Mouse (Mus musculus) embryonic facial prominence, embryonic 14.5 days (tissue): ENCODE measurements around the gene Ppp4r4. TPM values are rescaled to one million over a fixed set of nuclear protein-coding genes. Genes with fewer than 3 reads are reported as not detected.
"Not testable (repeated sequence)": the region's sequence is repeated elsewhere in the genome, so short reads cannot be mapped to it uniquely, and the experiment has no call there.

Experiments used
- ATAC-seq: fragments of 200-750 bp; cut with Nextera tagmentation; 2 replicates; pipeline ENCODE4 v1.8.0; 2017; ENCODE audit warnings: low read depth, moderate number of reproducible peaks, moderate TSS enrichment
- DNase-seq: peaks from one replicate; pipeline ENCODE4 v3.0.0-alpha.2; 2015; ENCODE audit warnings: low spot score
- H3K27ac ChIP-seq: fragments of 300-500 bp; sonication (generic); replicated peaks from 2 replicates; pipeline ENCODE4 v1.5.1; 2014; ENCODE audit warnings: low read depth, mild to moderate bottlenecking, low read length, moderate library complexity
- H3K27me3 ChIP-seq: fragments of 300-500 bp; sonication (generic); replicated peaks from 2 replicates; pipeline ENCODE4 v1.6.1; 2014; ENCODE audit warnings: low read length; ENCODE audit not compliant: control insufficient read depth, insufficient read depth
- H3K36me3 ChIP-seq: fragments of 300-500 bp; sonication (generic); 2 replicates; pipeline ENCODE4 v1.6.1; 2014; ENCODE audit warnings: low read length, mixed read lengths; ENCODE audit not compliant: control insufficient read depth, insufficient read depth
- H3K4me1 ChIP-seq: fragments of 300-500 bp; sonication (generic); 2 replicates; pipeline ENCODE4 v1.6.1; 2014; ENCODE audit warnings: antibody characterized with exemption, low read length; ENCODE audit not compliant: control insufficient read depth, insufficient read depth
- H3K4me2 ChIP-seq: fragments of 300-500 bp; sonication (generic); 2 replicates; pipeline ENCODE4 v1.6.1; 2014; ENCODE audit warnings: low read depth, mild to moderate bottlenecking, low read length, moderate library complexity, mixed read lengths
- H3K4me3 ChIP-seq: fragments of 300-500 bp; sonication (generic); 2 replicates; pipeline ENCODE4 v1.5.1; 2014; ENCODE audit warnings: low read depth, mild to moderate bottlenecking, low read length
- H3K9ac ChIP-seq: fragments of 300-500 bp; sonication (generic); 2 replicates; pipeline ENCODE4 v1.6.1; 2014; ENCODE audit warnings: low read depth, mild to moderate bottlenecking, low read length, moderate library complexity, mixed read lengths
- H3K9me3 ChIP-seq: fragments of 300-500 bp; sonication (generic); 2 replicates; pipeline ENCODE4 v1.6.1; 2016; ENCODE audit warnings: low read length; ENCODE audit not compliant: control insufficient read depth
- WGBS: fragments of 180-500 bp; shearing (Covaris S2); extraction: QIAGEN DNeasy Blood & Tissue Kit; methylation state at CpG from one replicate; pipeline ENCODE4 v1.1.7; 2014; 5-methylcytosine and 5-hydroxymethylcytosine counted together
- polyA plus RNA-seq: library from polyadenylated mRNA; unstranded; fragments of >200 nt; fragmentation: Nextera tagmentation; extraction: Ambion mirVana; gene quantifications from 2 replicates; pipeline ENCODE4 v1.2.1, GENCODE M21; 2014

The Ppp4r4 gene
- polyA plus RNA-seq, 1 experiment from 2014 or later = 1.2 TPM

DNA sequence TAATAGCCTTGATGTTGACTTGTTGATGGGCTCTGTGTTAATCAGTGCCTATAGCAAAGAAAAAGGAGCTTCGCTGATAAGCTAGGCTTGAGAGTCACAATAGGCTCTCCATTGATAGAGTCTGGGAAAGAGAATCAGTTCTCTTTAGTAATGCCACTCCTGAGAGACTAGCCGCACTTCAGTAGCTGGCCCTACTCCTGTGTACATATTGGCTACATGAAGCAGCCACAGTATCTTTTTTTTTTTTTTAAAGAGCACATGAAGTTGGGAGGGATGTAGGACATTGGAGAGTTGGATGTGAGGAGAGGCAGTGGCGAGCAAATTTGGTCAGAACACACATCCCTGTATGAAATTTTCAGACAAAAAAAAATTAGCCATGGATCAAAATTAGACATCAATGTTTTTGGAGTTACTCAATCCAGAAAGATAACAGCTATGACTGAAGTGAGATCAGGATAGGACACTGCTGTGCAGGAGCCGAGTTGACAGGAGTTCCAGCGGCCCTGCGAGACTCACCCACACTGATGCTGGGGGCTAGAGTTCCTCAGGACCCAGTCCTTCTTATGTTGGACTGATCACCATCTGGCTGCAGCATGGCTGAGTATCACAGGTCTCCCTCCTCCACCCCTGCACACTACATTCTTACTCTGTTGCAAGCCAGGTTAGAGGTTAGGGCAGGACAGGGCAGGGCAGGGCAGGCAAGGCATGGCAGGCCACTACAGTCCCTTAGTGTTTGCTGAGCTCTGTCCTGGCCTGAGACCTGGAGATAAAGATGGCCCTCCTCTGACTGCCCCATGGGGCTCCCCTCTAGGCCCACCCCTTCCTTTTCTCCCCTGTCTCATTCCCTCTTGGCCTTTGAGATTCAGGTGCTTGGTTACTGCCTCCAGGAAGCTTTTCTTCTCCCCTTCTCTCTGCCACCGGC, 123.3 kb downstream of the Ppp4r4 start:
- DNase-seq = no peak
- H3K27me3 ChIP-seq = no peaks in the 10 kb centered on the region
- H3K27ac ChIP-seq = no peak overlapping the region
- no peak overlapping the region for H3K4me3 ChIP-seq
- no peaks in the 10 kb centered on the region for H3K4me1 ChIP-seq
- ATAC-seq = no peak
- no peak overlapping the region for H3K4me2 ChIP-seq
- H3K9me3 ChIP-seq = no peaks in the 10 kb centered on the region
- WGBS = 78% methylated on average over 7 of the region's 7 CpGs
- no peak overlapping the region for H3K9ac ChIP-seq
- H3K36me3 ChIP-seq = no peaks in the 10 kb centered on the region

DNA sequence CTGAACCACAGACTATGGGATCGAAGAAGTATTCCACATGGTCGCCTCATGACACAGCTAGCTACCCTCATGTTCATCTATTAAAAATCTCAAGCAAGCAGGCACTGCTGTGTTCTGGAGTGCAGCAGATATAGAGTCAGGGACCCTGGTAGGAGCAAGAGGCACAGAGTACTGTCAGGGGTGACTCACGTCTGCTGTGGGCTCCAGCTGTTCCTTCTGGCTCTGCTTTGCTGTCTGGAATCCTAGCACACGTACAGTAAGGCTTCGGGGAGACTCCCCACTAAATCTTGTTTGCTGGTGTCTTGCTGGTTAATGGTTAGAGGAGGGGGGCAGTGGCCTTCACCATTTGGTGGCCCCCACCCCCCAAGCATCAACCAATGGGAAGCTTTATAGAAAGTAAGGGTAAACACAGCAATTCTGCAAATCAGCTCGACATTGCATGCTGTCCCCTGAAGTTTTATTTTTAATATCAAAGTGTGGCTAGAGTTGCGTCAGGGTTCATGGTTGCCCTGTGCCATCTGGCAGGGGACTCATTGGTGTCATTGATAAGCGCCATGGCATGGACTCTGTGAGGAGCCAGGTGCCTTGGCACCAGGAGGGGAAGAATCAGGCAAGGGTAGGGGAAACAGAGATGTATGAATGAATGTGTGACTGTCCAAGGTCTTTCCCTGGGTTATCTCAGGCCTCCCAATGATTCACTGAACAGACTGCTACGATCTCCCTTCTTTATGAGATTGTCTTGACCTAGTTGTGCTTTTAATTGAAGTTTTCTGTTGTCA, 125.0 kb downstream of the Ppp4r4 start, which contains the start of gene Serpina6:
Gene Serpina6, minus strand, starts transcription at position 365 of the 779 bp plus-strand sequence.
- WGBS = 64% methylated on average over 9 of the region's 9 CpGs
- no peak within 1 kb of the TSS for H3K4me3 ChIP-seq

DNA sequence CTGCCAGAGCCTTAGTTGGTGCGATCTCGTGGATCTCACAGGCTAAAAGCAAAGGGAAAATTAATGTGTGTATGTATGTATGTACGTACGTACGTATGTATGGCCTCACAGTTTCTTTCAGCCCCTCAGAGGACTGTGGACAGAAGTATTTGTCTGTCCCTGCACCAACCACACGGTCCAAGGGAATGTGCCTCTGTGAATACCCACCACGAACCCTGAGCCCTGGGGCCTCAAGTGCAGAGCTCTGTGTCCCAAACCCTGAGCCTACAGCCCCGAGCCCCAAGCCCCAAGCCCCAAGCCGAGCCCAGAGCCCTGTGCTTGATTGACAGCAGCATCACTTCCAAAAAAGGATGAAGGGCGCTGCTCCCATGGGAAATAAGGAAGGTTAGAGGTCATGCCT, 125.9 kb downstream of the Ppp4r4 start:
- no peak overlapping the region for H3K4me2 ChIP-seq
- H3K9ac ChIP-seq = no peak overlapping the region
- H3K36me3 ChIP-seq = no peaks in the 10 kb centered on the region
- ATAC-seq = no peak
- no peak for DNase-seq
- H3K27me3 ChIP-seq = no peaks in the 10 kb centered on the region
- H3K9me3 ChIP-seq = no peaks in the 10 kb centered on the region
- no peak overlapping the region for H3K4me3 ChIP-seq
- H3K4me1 ChIP-seq = no peaks in the 10 kb centered on the region
- WGBS = 74% methylated on average over 10 of the region's 10 CpGs
- H3K27ac ChIP-seq = no peak overlapping the region

More for the DNA sequence above, 125.0 kb downstream of the Ppp4r4 start, which contains the start of gene Serpina6:
- H3K36me3 ChIP-seq = no peaks in the 10 kb centered on the region
- no peaks in the 10 kb centered on the region for H3K4me1 ChIP-seq
- no peaks in the 10 kb centered on the region for H3K27me3 ChIP-seq
- H3K9me3 ChIP-seq = no peaks in the 10 kb centered on the region
- DNase-seq (no peak), ATAC-seq (no peak)
- no peak within 1 kb of the TSS for H3K27ac ChIP-seq
- no peak within 1 kb of the TSS for H3K4me2 ChIP-seq
- H3K9ac ChIP-seq = no peak within 1 kb of the TSS

DNA sequence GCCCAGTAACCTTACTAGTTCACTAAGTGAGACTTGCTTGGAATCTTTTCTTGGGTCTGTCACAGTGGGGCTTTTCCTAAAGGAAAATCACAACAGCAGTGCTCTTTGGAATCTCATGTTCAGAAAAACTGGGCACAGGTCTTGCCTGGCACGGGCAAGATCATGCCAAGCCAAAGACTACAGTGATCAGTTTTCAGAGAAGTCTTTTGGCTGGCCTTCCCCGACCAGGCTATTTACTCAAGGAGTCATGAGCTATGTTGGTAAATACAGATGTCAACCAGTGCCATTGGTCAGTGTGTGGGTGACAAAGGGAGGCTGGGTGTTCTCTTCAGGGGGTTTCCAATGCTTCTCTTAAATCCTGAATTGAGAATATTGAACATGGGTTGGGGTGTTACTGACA, 127.1 kb downstream of the Ppp4r4 start:
- H3K4me2 ChIP-seq = no peak overlapping the region

DNA sequence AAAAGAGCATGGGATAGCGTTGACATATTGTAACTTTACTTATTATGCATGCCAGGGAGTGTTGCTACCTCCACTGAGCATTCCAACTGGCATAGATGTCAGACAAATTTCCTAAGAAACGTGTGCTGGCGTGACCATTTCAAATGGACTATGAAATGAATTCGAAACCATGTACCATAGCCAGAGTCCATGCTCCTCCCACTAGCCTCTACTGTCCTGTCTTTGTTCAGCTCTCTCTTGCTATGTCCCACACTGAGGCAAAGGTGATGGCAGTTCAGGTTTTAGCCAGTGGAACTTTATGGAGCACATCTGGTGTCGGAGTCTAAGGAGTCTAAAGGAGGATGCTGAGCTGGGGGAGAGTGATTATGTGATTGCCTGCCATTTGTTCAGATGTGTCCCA, 128.0 kb downstream of the Ppp4r4 start:
- Histone ChIP-seq H3K4me2 (no peak overlapping the region), H3K27me3 (no peaks in the 10 kb centered on the region), H3K9me3 (no peaks in the 10 kb centered on the region), H3K4me3 (no peak overlapping the region), H3K9ac (no peak overlapping the region), H3K36me3 (no peaks in the 10 kb centered on the region), H3K4me1 (no peaks in the 10 kb centered on the region), H3K27ac (no peak overlapping the region)
- DNase-seq (no peak), ATAC-seq (no peak)
- 77% methylated on average over 5 of the region's 5 CpGs for WGBS

More for the DNA sequence above, 127.1 kb downstream of the Ppp4r4 start:
- Histone ChIP-seq H3K4me1 (no peaks in the 10 kb centered on the region), H3K27me3 (no peaks in the 10 kb centered on the region), H3K4me3 (no peak overlapping the region), H3K27ac (no peak overlapping the region), H3K9ac (no peak overlapping the region), H3K36me3 (no peaks in the 10 kb centered on the region), H3K9me3 (no peaks in the 10 kb centered on the region)
- DNase-seq (no peak), ATAC-seq (no peak)
- 74% methylated on average over 2 of the region's 2 CpGs for WGBS

DNA sequence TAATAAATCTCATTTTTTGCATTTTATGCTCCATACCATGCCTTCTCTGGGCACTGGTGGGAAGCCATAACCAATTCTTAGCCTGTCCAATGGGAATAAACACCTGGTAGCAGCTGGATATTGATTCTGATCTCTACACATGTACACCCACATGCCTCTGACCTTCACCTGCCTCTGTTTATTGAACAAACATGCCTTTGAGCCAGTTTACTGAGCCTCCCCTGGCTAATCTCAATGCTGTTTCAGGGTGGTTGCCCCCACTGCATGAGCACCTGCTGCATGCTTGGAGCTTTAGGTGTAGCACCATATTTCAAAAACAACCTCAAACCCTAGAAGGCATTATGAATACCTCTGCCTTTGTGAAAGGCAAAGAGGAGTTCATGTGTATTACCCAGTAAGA, 130.0 kb downstream of the Ppp4r4 start:
- H3K9ac ChIP-seq = not testable (repeated sequence)

More for the DNA sequence above, 130.0 kb downstream of the Ppp4r4 start:
- not testable (repeated sequence) for H3K27ac ChIP-seq, H3K9me3 ChIP-seq, ATAC-seq, DNase-seq, H3K36me3 ChIP-seq, H3K4me3 ChIP-seq, H3K4me1 ChIP-seq, H3K4me2 ChIP-seq, H3K27me3 ChIP-seq

Other genes starting within 250 kb of the Ppp4r4 start
- 0.21 TPM in 1 of 2 replicates, not detected in the other for gene Fam181a, start 221.3 kb upstream of the Ppp4r4 start, polyA plus RNA-seq
- gene Asb2, start 176.3 kb upstream of the Ppp4r4 start, polyA plus RNA-seq = 21.1 and 22.0 TPM in 2 replicates
- gene Otub2, start 143.6 kb upstream of the Ppp4r4 start, polyA plus RNA-seq = 11.2 and 11.9 TPM in 2 replicates
- gene 9330161L09Rik, start 124.5 kb upstream of the Ppp4r4 start, polyA plus RNA-seq = 0.29 and 0.69 TPM in 2 replicates
- gene Ddx24, start 106.5 kb upstream of the Ppp4r4 start, polyA plus RNA-seq = 80.3 and 85.2 TPM in 2 replicates
- gene Ifi27, start 98.1 kb upstream of the Ppp4r4 start, polyA plus RNA-seq = 69.9 and 72.5 TPM in 2 replicates
- 16.2 and 23.0 TPM in 2 replicates for gene Ifi27l2a, start 88.6 kb upstream of the Ppp4r4 start, polyA plus RNA-seq
- not detected in 2 replicates for gene Ifi27l2b, start 75.1 kb upstream of the Ppp4r4 start, polyA plus RNA-seq
- gene Serpina10, start 99.2 kb downstream of the Ppp4r4 start, polyA plus RNA-seq = not detected in 2 replicates
- 0.24 and 0.25 TPM in 2 replicates for gene Serpina6, start 124.9 kb downstream of the Ppp4r4 start, polyA plus RNA-seq
- not detected in 2 replicates for gene Serpina16, start 143.9 kb downstream of the Ppp4r4 start, polyA plus RNA-seq
- gene Serpina1f, start 163.2 kb downstream of the Ppp4r4 start, polyA plus RNA-seq = not detected in 2 replicates
- not detected in 2 replicates for gene Serpina1d, start 241.3 kb downstream of the Ppp4r4 start, polyA plus RNA-seq